Mouse (Mus musculus): ENCODE data around the gene Gpr108. TPM values are rescaled to one million over a fixed set of nuclear protein-coding genes. Genes with fewer than 3 reads are reported as not detected.

The Gpr108 gene
- polyA plus RNA-seq, 1 experiment from 2014 or later: 24.5 TPM

- peaks cover 7% of the 10 kb centered on the region; the same call in 1 of the 2 replicates for H3K36me3 ChIP-seq (ENCODE audit: control insufficient read depth, insufficient read depth, low read length)
Measured at GRCm38 (mm10) chr17:57261796-57262195, 13.6 kb upstream of the Gpr108 start.

GRCm38 (mm10) chr17:57261286-57261685 lies 13.0 kb upstream of the Gpr108 start:
- H3K27ac ChIP-seq (ENCODE audit: low read depth, low read length): no peak overlapping the region
- peaks cover 8% of the 10 kb centered on the region; the same call in 1 of the 2 replicates for H3K36me3 ChIP-seq (ENCODE audit: control insufficient read depth, insufficient read depth, low read length)
- H3K9ac ChIP-seq (ENCODE audit: low read length): no peak overlapping the region
- DNase-seq (ENCODE audit: low spot score, missing footprints) (no peak), ATAC-seq (ENCODE audit: low FRiP score) (no peak)
- no peaks in the 10 kb centered on the region for H3K4me1 ChIP-seq (ENCODE audit: control insufficient read depth, insufficient read depth, low read length)
- no peaks in the 10 kb centered on the region for H3K27me3 ChIP-seq (ENCODE audit: control insufficient read depth, insufficient read depth, low read length)
- 94% methylated on average over 4 of the region's 4 CpGs for WGBS
- H3K4me2 ChIP-seq: no peak overlapping the region
- no peak overlapping the region for H3K4me3 ChIP-seq (ENCODE audit: low read depth, low read length)
- no peaks in the 10 kb centered on the region for H3K9me3 ChIP-seq (ENCODE audit: control insufficient read depth, low read length)

More at GRCm38 (mm10) chr17:57261796-57262195, 13.6 kb upstream of the Gpr108 start:
- Histone ChIP-seq H3K4me3 (ENCODE audit: low read depth, low read length) (no peak overlapping the region), H3K4me2 (no peak overlapping the region), H3K9me3 (ENCODE audit: control insufficient read depth, low read length) (no peaks in the 10 kb centered on the region), H3K9ac (ENCODE audit: low read length) (no peak overlapping the region), H3K27ac (ENCODE audit: low read depth, low read length) (no peak overlapping the region), H3K27me3 (ENCODE audit: control insufficient read depth, insufficient read depth, low read length) (no peaks in the 10 kb centered on the region), H3K4me1 (ENCODE audit: control insufficient read depth, insufficient read depth, low read length) (no peaks in the 10 kb centered on the region)
- DNase-seq (ENCODE audit: low spot score, missing footprints) (no peak), ATAC-seq (ENCODE audit: low FRiP score) (no peak)
- WGBS: 52% methylated on average over 1 of the region's 1 CpGs

GRCm38 (mm10) chr17:57260351-57260750 lies 12.1 kb upstream of the Gpr108 start:
- no peaks in the 10 kb centered on the region for H3K4me1 ChIP-seq (ENCODE audit: control insufficient read depth, insufficient read depth, low read length)
- H3K27ac ChIP-seq (ENCODE audit: low read depth, low read length): no peak overlapping the region
- DNase-seq (ENCODE audit: low spot score, missing footprints) (peak; percentile 28), ATAC-seq (ENCODE audit: low FRiP score) (no peak)
- peaks cover 8% of the 10 kb centered on the region; the same call in 1 of the 2 replicates for H3K36me3 ChIP-seq (ENCODE audit: control insufficient read depth, insufficient read depth, low read length)
- H3K4me2 ChIP-seq: no peak overlapping the region
- no peak overlapping the region for H3K9ac ChIP-seq (ENCODE audit: low read length)
- no peaks in the 10 kb centered on the region for H3K27me3 ChIP-seq (ENCODE audit: control insufficient read depth, insufficient read depth, low read length)
- no peaks in the 10 kb centered on the region for H3K9me3 ChIP-seq (ENCODE audit: control insufficient read depth, low read length)
- 88% methylated on average over 9 of the region's 9 CpGs for WGBS
- no peak overlapping the region for H3K4me3 ChIP-seq (ENCODE audit: low read depth, low read length)

- Histone ChIP-seq H3K4me3 (ENCODE audit: low read depth, low read length) (no peak overlapping the region), H3K27ac (ENCODE audit: low read depth, low read length) (no peak overlapping the region), H3K4me2 (no peak overlapping the region), H3K36me3 (ENCODE audit: control insufficient read depth, insufficient read depth, low read length) (peaks cover 11% of the 10 kb centered on the region; the same call in 1 of the 2 replicates), H3K27me3 (ENCODE audit: control insufficient read depth, insufficient read depth, low read length) (no peaks in the 10 kb centered on the region), H3K4me1 (ENCODE audit: control insufficient read depth, insufficient read depth, low read length) (no peaks in the 10 kb centered on the region), H3K9me3 (ENCODE audit: control insufficient read depth, low read length) (no peaks in the 10 kb centered on the region), H3K9ac (ENCODE audit: low read length) (no peak overlapping the region)
- WGBS: 96% methylated on average over 8 of the region's 8 CpGs
- ATAC-seq (ENCODE audit: low FRiP score): no peak
- DNase-seq (ENCODE audit: low spot score, missing footprints): peak; percentile 6
Measured at GRCm38 (mm10) chr17:57259742-57260141, 11.5 kb upstream of the Gpr108 start.

- DNase-seq (ENCODE audit: low spot score, missing footprints): peak; percentile 37
- no peak overlapping the region for H3K27ac ChIP-seq (ENCODE audit: low read depth, low read length)
- H3K27me3 ChIP-seq (ENCODE audit: control insufficient read depth, insufficient read depth, low read length): no peaks in the 10 kb centered on the region
- H3K9me3 ChIP-seq (ENCODE audit: control insufficient read depth, low read length): no peaks in the 10 kb centered on the region
- WGBS: 89% methylated on average over 3 of the region's 3 CpGs
- no peak overlapping the region for H3K4me2 ChIP-seq
- H3K4me1 ChIP-seq (ENCODE audit: control insufficient read depth, insufficient read depth, low read length): no peaks in the 10 kb centered on the region
- peaks cover 16% of the 10 kb centered on the region; the same call in 1 of the 2 replicates for H3K36me3 ChIP-seq (ENCODE audit: control insufficient read depth, insufficient read depth, low read length)
- H3K4me3 ChIP-seq (ENCODE audit: low read depth, low read length): no peak overlapping the region
- no peak for ATAC-seq (ENCODE audit: low FRiP score)
- H3K9ac ChIP-seq (ENCODE audit: low read length): no peak overlapping the region
Measured at GRCm38 (mm10) chr17:57258191-57258590, 9.9 kb upstream of the Gpr108 start.

- no peaks in the 10 kb centered on the region for H3K9me3 ChIP-seq (ENCODE audit: control insufficient read depth, low read length)
- H3K27me3 ChIP-seq (ENCODE audit: control insufficient read depth, insufficient read depth, low read length): no peaks in the 10 kb centered on the region
- 96% methylated on average over 22 of the region's 22 CpGs for WGBS
- H3K36me3 ChIP-seq (ENCODE audit: control insufficient read depth, insufficient read depth, low read length): peaks cover 16% of the 10 kb centered on the region; the same call in 1 of the 2 replicates
- no peak overlapping the region for H3K9ac ChIP-seq (ENCODE audit: low read length)
- no peak overlapping the region for H3K27ac ChIP-seq (ENCODE audit: low read depth, low read length)
- H3K4me1 ChIP-seq (ENCODE audit: control insufficient read depth, insufficient read depth, low read length): no peaks in the 10 kb centered on the region
- H3K4me2 ChIP-seq: no peak overlapping the region
- peak; percentile 51 for DNase-seq (ENCODE audit: low spot score, missing footprints)
- H3K4me3 ChIP-seq (ENCODE audit: low read depth, low read length): no peak overlapping the region
- ATAC-seq (ENCODE audit: low FRiP score): no peak
Measured at GRCm38 (mm10) chr17:57256921-57257485, 8.8 kb upstream of the Gpr108 start.

- WGBS: 91% methylated on average over 14 of the region's 14 CpGs
- Histone ChIP-seq H3K9me3 (ENCODE audit: control insufficient read depth, low read length) (no peaks in the 10 kb centered on the region), H3K27ac (ENCODE audit: low read depth, low read length) (no peak overlapping the region), H3K4me1 (ENCODE audit: control insufficient read depth, insufficient read depth, low read length) (peaks cover 5% of the 10 kb centered on the region), H3K9ac (ENCODE audit: low read length) (no peak overlapping the region), H3K27me3 (ENCODE audit: control insufficient read depth, insufficient read depth, low read length) (no peaks in the 10 kb centered on the region), H3K36me3 (ENCODE audit: control insufficient read depth, insufficient read depth, low read length) (peaks cover 16% of the 10 kb centered on the region; the same call in 1 of the 2 replicates), H3K4me2 (no peak overlapping the region), H3K4me3 (ENCODE audit: low read depth, low read length) (no peak overlapping the region)
- no peak for DNase-seq (ENCODE audit: low spot score, missing footprints)
- no peak for ATAC-seq (ENCODE audit: low FRiP score)
Measured at GRCm38 (mm10) chr17:57255354-57255753, 7.1 kb upstream of the Gpr108 start.

GRCm38 (mm10) chr17:57253306-57253705 lies 5.1 kb upstream of the Gpr108 start:
- no peak overlapping the region for H3K9ac ChIP-seq (ENCODE audit: low read length)
- H3K4me2 ChIP-seq: no peak overlapping the region
- DNase-seq (ENCODE audit: low spot score, missing footprints) (no peak), ATAC-seq (ENCODE audit: low FRiP score) (no peak)
- 85% methylated on average over 6 of the region's 6 CpGs for WGBS
- peaks cover 13% of the 10 kb centered on the region for H3K4me1 ChIP-seq (ENCODE audit: control insufficient read depth, insufficient read depth, low read length)
- H3K27ac ChIP-seq (ENCODE audit: low read depth, low read length): no peak overlapping the region
- H3K9me3 ChIP-seq (ENCODE audit: control insufficient read depth, low read length): no peaks in the 10 kb centered on the region
- no peaks in the 10 kb centered on the region for H3K27me3 ChIP-seq (ENCODE audit: control insufficient read depth, insufficient read depth, low read length)
- H3K4me3 ChIP-seq (ENCODE audit: low read depth, low read length): no peak overlapping the region
- peaks cover 14% of the 10 kb centered on the region; the same call in 1 of the 2 replicates for H3K36me3 ChIP-seq (ENCODE audit: control insufficient read depth, insufficient read depth, low read length)

- ATAC-seq (ENCODE audit: low FRiP score) (no peak), DNase-seq (ENCODE audit: low spot score, missing footprints) (no peak)
- Histone ChIP-seq H3K36me3 (ENCODE audit: control insufficient read depth, insufficient read depth, low read length) (peaks cover 8% of the 10 kb centered on the region; the same call in 1 of the 2 replicates), H3K4me2 (no peak overlapping the region), H3K27ac (ENCODE audit: low read depth, low read length) (no peak overlapping the region), H3K9ac (ENCODE audit: low read length) (no peak overlapping the region), H3K4me1 (ENCODE audit: control insufficient read depth, insufficient read depth, low read length) (peaks cover 18% of the 10 kb centered on the region), H3K27me3 (ENCODE audit: control insufficient read depth, insufficient read depth, low read length) (no peaks in the 10 kb centered on the region), H3K9me3 (ENCODE audit: control insufficient read depth, low read length) (no peaks in the 10 kb centered on the region), H3K4me3 (ENCODE audit: low read depth, low read length) (no peak overlapping the region)
- WGBS: 96% methylated on average over 3 of the region's 3 CpGs
Measured at GRCm38 (mm10) chr17:57251431-57251830, 3.2 kb upstream of the Gpr108 start.

Data from midbrain, embryonic 11.5 days (tissue).